Mouse (Mus musculus): ENCODE results near the gene Gm20388. TPM values are rescaled to one million over a fixed set of nuclear protein-coding genes. Genes with fewer than 3 reads are reported as not detected.

Gene Gm20388
- total RNA-seq, 2 experiments from 2014 or later: 11.4 to 18.1 TPM

- ATAC-seq (replicated peaks; ENCODE audit: low FRiP score, low TSS enrichment, poor library complexity, severe bottlenecking): no peak
These were observed 2206.2 kb downstream of the Gm20388 start for GRCm38 (mm10) chr8:122116716-122117357.

DNA sequence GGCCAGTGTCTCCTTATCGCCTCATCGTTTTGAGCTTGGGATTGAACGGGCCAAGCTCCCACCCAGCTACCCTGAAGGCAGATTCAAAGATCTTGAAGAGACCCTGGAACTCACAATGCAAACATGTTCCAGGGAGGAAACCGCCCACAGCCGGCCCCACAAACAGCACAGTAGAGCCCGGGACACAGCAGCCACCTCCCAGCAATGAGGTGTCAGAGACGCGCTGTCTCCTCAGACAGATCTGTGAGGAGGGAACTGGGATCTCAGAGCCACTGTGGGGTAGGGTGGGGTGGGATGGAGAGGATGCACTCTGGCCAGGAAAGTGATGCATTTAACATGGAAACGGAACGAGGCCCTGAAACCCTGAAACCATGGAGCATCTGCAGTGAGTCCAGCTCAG is 2207.5 kb downstream of the Gm20388 start:
- ATAC-seq (replicated peaks; ENCODE audit: low FRiP score, low TSS enrichment, poor library complexity, severe bottlenecking): no peak

DNA sequence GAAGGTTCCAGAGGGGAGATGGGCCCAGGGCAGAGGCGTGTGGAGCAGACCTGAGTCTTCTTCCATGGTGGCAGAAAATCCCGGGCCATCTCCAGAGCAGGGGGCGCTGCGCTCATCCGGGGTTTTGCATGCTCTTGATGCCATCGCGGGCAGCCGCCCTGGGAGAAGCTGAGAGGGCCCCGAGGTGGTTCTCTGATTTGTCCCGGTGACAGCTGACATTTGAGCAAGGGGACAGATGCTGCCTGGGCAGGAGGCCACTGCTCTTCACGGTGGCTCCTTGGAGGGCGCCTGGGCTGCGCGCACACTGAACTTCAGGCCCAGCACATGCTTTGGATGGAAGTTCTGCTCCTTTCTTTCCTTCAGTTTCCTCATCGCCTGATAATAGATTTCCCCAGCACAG is 2207.9 kb downstream of the Gm20388 start:
- ATAC-seq (replicated peaks; ENCODE audit: low FRiP score, low TSS enrichment, poor library complexity, severe bottlenecking): no peak

- ATAC-seq (replicated peaks; ENCODE audit: low FRiP score, low TSS enrichment, poor library complexity, severe bottlenecking): no peak
These were observed 2213.7 kb downstream of the Gm20388 start for GRCm38 (mm10) chr8:122124326-122124725.

DNA sequence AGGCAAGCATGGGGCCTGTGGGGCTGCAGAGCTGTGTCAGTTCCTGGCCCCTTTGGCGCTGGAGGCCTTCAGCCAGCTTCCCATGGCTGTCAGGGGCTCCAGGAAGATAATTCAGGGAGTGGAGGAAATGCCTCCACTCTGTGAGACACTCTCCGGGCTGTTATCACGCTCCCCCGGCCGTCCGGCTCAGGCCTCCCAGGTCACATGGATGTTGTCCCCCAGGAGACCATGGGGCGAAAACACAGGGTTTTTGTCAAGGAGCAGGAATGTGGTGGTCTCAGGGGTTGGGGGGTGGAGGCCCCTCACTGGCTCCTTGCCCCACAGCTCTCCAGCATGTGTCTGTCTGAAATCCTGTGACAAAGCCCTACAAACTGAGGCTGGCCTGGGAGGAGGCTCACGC is 2216.0 kb downstream of the Gm20388 start:
- no peak for ATAC-seq (replicated peaks; ENCODE audit: low FRiP score, low TSS enrichment, poor library complexity, severe bottlenecking)

DNA sequence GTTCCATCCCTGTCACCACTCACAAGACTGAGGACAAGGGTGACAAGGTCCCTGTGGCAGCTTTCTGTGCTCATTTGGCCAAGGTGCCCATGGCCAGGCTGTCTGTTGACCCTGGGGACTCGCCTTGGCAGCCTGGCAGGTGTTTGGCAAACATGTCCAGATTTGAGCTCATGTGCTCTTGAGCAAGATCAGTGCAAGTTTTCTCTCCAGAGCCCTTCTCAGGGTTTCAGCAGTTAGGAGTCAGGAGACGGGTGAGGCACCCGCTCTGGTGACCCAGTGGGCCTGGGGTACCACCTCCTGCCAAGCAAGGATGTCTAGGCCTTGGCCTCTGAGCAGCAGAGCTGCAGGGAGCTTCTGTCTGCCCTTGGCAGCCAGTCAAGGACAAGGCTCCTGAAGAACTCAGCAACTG is 2223.5 kb downstream of the Gm20388 start:
- no peak for ATAC-seq (replicated peaks; ENCODE audit: low FRiP score, low TSS enrichment, poor library complexity, severe bottlenecking)

- no peak for ATAC-seq (replicated peaks; ENCODE audit: low FRiP score, low TSS enrichment, poor library complexity, severe bottlenecking)
These were observed 2224.9 kb downstream of the Gm20388 start for GRCm38 (mm10) chr8:122135494-122135893.

DNA sequence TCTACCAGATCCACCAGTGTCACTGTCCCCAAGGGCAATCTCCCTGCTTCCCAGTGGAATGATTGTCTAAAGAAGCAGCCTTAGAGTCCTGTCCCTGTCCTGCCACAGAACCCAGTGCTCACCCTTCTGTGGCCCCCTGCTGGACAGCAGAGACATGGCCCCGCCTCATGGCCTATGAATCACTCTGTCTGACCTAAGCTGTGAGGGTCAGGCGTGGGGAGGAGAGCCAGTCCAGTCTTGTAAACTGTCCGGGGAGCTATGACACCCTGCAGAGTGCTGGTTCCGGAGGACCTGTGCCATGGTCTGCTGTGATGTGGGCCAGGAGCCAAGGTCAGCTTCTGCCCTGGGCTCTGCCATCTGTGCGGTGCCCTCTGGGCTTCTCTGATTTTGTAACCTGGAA is 2229.1 kb downstream of the Gm20388 start:
- peak; percentile 78 for ATAC-seq (replicated peaks; ENCODE audit: low FRiP score, low TSS enrichment, poor library complexity, severe bottlenecking)

- ATAC-seq (replicated peaks; ENCODE audit: low FRiP score, low TSS enrichment, poor library complexity, severe bottlenecking): no peak
These were observed 2229.8 kb downstream of the Gm20388 start for GRCm38 (mm10) chr8:122140411-122140810.

GRCm38 (mm10) chr8:122142428-122142827 is 2231.8 kb downstream of the Gm20388 start:
- no peak for ATAC-seq (replicated peaks; ENCODE audit: low FRiP score, low TSS enrichment, poor library complexity, severe bottlenecking)

DNA sequence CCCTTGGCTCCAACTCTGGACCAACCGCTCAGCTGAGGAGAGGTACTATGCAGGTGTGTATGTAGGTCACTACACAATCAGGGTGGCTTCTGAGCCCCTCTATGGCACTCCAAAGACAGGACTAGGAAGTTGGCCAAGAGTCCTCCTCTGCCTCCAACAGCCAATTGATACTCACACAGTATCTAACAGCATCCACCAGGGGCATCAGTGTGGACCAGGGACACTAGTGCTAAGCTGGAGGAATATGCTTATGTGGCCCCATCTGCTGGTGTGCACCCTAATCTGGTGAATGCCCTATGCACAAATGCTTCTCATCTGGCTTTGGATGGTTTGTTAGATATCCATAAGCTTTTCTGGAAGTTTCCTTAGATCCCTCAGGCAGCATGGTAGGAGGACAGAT is 2232.6 kb downstream of the Gm20388 start:
- ATAC-seq (replicated peaks; ENCODE audit: low FRiP score, low TSS enrichment, poor library complexity, severe bottlenecking): 0 out of 2 replicates have a peak, but pooled peaks have one; percentile 43

- no peak for ATAC-seq (replicated peaks; ENCODE audit: low FRiP score, low TSS enrichment, poor library complexity, severe bottlenecking)
These were observed 2234.2 kb downstream of the Gm20388 start for GRCm38 (mm10) chr8:122144729-122145311.

DNA sequence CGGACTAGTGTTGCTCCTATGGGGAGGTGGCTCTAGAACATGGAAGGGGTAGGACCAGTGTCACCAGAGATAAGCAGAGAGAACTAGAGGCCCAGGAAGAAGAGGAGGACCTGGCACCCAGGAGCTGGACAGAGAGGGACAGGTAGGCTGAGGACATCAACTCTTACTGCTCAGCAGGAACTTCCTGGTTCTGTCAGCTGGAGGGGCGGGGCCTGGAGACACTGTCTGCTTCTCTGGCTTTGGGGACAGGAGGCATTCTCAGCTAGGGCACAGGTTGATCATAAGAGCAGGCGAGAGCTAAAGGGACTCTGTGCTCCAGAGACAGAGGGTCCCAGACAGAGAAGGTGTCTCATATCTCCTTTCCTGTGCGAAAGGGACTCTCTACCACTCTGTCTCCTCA is 2238.4 kb downstream of the Gm20388 start:
- ATAC-seq (replicated peaks; ENCODE audit: low FRiP score, low TSS enrichment, poor library complexity, severe bottlenecking): no peak

- ATAC-seq (replicated peaks; ENCODE audit: low FRiP score, low TSS enrichment, poor library complexity, severe bottlenecking): no peak
These were observed 2239.0 kb downstream of the Gm20388 start for GRCm38 (mm10) chr8:122149606-122150005.

- ATAC-seq (replicated peaks; ENCODE audit: low FRiP score, low TSS enrichment, poor library complexity, severe bottlenecking): no peak
These were observed 2240.9 kb downstream of the Gm20388 start for GRCm38 (mm10) chr8:122151541-122151940.

GRCm38 (mm10) chr8:122155082-122155643 is 2244.5 kb downstream of the Gm20388 start:
- ATAC-seq (replicated peaks; ENCODE audit: low FRiP score, low TSS enrichment, poor library complexity, severe bottlenecking): no peak

GRCm38 (mm10) chr8:122155964-122156363 is 2245.3 kb downstream of the Gm20388 start:
- ATAC-seq (replicated peaks; ENCODE audit: low FRiP score, low TSS enrichment, poor library complexity, severe bottlenecking): no peak

- no peak for ATAC-seq (replicated peaks; ENCODE audit: low FRiP score, low TSS enrichment, poor library complexity, severe bottlenecking)
These were observed 2247.0 kb downstream of the Gm20388 start for GRCm38 (mm10) chr8:122157689-122158088.

DNA sequence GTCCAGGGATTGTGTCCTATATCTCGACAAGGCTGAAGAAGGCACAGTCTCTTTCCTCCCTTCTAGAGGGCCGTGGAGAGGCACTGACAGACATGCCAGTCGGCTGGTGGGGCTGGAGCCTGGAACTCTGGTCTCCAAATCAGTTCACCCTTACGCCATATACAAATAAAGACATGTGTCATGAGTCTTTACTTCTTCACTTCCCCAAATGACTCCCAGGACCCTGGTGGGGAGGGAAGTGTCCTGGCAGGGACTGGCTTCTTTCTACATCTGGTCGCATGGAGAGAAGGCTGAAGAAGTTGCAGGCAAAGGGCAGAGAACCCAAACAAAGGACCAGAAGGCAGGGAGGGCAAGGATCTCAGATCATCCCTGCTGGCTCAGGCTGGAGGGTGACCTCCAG is 2249.5 kb downstream of the Gm20388 start:
- ATAC-seq (replicated peaks; ENCODE audit: low FRiP score, low TSS enrichment, poor library complexity, severe bottlenecking): no peak

GRCm38 (mm10) chr8:122162992-122163391 is 2252.4 kb downstream of the Gm20388 start:
- peak; percentile 84 for ATAC-seq (replicated peaks; ENCODE audit: low FRiP score, low TSS enrichment, poor library complexity, severe bottlenecking)

DNA sequence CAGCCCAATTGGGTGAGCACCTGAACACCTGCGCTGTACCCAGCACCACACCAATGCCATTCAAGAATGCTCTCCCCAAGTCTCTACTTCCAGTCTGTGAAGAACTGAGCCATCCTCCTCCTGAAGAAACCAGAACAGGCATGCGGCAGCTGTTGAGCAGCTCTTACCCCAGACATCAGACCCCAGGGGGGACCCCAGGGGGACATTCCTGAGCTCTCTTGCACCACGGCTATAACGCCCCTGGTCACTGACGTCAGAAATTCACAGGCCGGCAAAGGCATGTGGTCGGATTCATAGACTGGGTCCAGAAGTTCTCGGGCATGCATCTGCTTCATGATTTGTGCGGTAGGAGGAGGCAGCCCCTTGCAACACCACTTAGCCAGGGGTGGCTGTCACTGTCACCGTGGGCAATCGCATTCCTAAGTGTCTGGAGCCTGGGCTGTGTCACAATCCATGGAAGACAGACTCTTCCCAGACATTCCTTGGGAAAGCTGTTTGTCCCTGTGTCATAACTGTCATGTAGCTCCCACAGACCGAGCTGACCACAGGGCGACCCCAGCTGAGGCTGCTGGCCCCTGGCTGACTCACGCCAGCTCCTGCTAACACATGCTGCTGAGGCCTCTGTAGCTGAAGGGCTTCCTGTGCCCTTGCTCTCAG is 2256.7 kb downstream of the Gm20388 start:
- no peak for ATAC-seq (replicated peaks; ENCODE audit: low FRiP score, low TSS enrichment, poor library complexity, severe bottlenecking)

Data from megakaryocyte-erythroid progenitor cell, adult 5-6 weeks (primary cell).